Mouse (Mus musculus) thymus, adult 2 months (tissue): ENCODE data around the gene Tnrc6c.

Source experiments
- CTCF ChIP-seq: fragments of 200-500 bp; IDR thresholded peaks from 2 replicates; pipeline ENCODE4 v1.5.1; 2012; ENCODE audit warnings: mild to moderate bottlenecking, control low read depth, low read length, moderate library complexity, borderline replicate concordance; ENCODE audit not compliant: control insufficient read depth, poor library complexity, insufficient read depth; ENCODE audit errors: extremely low read depth
- POLR2A ChIP-seq: fragments of 200-500 bp; IDR thresholded peaks from 2 replicates; pipeline ENCODE4 v1.6.1; 2012; ENCODE audit warnings: mild to moderate bottlenecking, low read length, control low read depth, moderate library complexity; ENCODE audit not compliant: control insufficient read depth, poor library complexity, insufficient read depth; ENCODE audit errors: extremely low read depth

DNA sequence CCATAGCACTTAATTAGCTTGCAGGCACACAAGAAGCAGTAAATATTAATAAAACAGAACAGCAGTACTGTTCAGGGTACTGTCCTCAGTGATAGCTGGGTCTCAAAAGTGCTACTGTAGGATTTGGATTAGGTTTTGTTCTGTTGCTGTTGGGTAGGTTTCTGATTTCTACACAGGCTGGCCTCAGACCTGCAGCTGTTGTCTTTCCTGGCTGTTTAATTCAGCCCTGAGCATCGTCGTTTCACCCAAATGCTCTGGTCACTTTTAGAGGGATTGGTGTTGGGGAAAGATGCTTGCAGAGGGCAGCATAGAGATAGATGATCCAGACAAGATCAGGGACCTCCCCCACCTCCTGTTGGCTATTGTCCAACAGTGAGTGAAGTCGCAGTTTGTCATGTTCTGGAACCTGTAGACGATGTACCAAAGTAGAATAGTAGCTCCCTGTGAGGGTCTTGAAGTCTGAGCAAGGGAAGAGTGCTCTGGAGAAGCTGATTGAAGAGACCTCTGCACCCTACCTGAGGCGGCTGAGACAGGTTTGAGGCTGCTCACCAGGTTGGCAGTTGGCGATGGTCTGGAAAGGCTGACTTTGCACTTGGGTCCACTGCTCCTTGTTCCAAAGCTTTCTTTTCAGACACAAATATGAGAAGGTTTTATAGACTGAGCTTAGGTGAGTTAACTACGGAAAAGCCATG is 75.9 kb downstream of the Tnrc6c start:
- TF ChIP-seq CTCF (no peak), POLR2A (no peak)
